In the genomic region with DNA sequence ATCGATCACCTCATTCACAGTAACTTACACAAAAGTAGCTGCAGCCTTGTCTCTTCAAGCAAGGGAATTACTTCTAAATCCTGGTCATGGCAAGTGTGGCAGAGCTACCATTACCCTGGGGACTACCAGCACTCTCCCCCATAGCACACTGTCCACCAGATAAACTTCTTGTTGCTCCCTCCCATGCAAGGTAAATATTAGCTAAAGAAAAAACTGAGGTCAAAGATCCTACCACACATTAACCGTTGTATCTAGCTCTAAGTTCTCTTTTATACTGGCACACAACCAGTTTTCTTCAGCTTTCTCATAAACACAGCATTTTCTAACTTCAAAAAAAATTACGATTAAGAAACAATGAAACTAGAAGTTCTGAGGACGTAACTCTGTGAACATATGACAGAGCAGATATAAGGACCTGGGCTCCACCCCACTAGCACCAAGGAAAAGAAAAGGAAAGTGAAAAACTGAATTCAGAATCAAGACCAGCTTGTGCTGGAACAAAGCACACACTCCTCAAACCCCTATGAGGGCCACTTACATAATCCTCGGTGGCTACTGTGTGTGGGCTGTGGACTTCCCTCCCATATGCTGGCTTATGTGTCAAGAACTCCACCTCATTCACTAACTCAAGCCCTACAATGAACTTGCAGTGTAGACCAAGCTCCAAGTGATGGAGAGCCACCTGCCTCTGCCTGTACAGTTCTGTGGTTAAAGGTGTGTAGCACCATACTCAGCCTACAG, we compare ENCODE assay signal across 20 mouse cellular contexts. TPM values are rescaled to one million over a fixed set of nuclear protein-coding genes. Genes with fewer than 3 reads are reported as not detected.
A peak's percentile ranks its signal among the peaks of the same experiment; 100 is the strongest.
DNase-seq lines count a peak whose midpoint lies in the region; ATAC-seq and TF ChIP-seq lines count a peak whose summit lies in the region.
"Had no signal": no experiment of that assay in that cellular context is flagged by ENCODE, and none has a peak within 500 bp of the region (broad histone marks: within the 10 kb centered on the region; RNA-seq: fewer than 3 reads in every experiment).

No protein-coding gene starts in this region.

- WGBS in intestine, postnatal 0 days, result 55% methylated on average over 5 of the region's 5 CpGs

- TF ChIP-seq CTCF in intestine, postnatal 0 days (IDR thresholded peaks at IDR 0.05; ENCODE audit: low read depth), result no peak

- peak; percentile 39; the same call in 1 of the 2 replicates for ATAC-seq in intestine, postnatal 0 days
- ATAC-seq in megakaryocyte, adult 5-6 weeks (ENCODE audit: poor library complexity, severe bottlenecking), result peak; percentile 27
- no peak for ATAC-seq in megakaryocyte-erythroid progenitor cell, adult 5-6 weeks (replicated peaks; ENCODE audit: low FRiP score, low TSS enrichment, poor library complexity, severe bottlenecking)
- ATAC-seq: forebrain, embryonic 16.5 days; inflammation-experienced regulatory T-cells, adult 6 months had no signal

- peak; percentile 50 for DNase-seq in kidney, adult 18-20 months
- no peak for DNase-seq in kidney, postnatal 4 days
- peak; percentile 50 for DNase-seq in kidney, postnatal 14 days
- no peak for DNase-seq in B cell, adult 2 months
- DNase-seq: adrenal gland, postnatal 25 days; cerebellum, adult 8-10 months; heart, adult 2 months; right cerebral cortex, postnatal 25 days; thymus, postnatal 36 days had no signal

- H3K36me3 ChIP-seq in intestine, postnatal 0 days (ENCODE audit: control insufficient read depth, insufficient read depth), result peaks cover 70% of the 10 kb centered on the region

- H3K4me3 ChIP-seq in intestine, postnatal 0 days (ENCODE audit: low read depth, low read length), result no peak overlapping the region
- H3K4me3 ChIP-seq: erythroblast, embryonic 14.5 days; heart, adult 2 months; midbrain, embryonic 10.5 days had no signal

- no peaks in the 10 kb centered on the region for H3K27me3 ChIP-seq in intestine, postnatal 0 days (replicated peaks; ENCODE audit: control insufficient read depth, insufficient read depth, low read length)

- H3K9ac ChIP-seq in intestine, postnatal 0 days (ENCODE audit: low read depth, low read length), result no peak overlapping the region

- H3K4me2 ChIP-seq in intestine, postnatal 0 days (replicated peaks; ENCODE audit: low read depth), result 0 out of 2 replicates have a peak overlapping the region, but pooled peaks have one; percentile 17

- no peaks in the 10 kb centered on the region for H3K9me3 ChIP-seq in intestine, postnatal 0 days (ENCODE audit: control insufficient read depth)
- H3K9me3 ChIP-seq: midbrain, embryonic 10.5 days had no signal

- 0 out of 2 replicates have a peak overlapping the region, but pooled peaks have one; percentile 21 for H3K27ac ChIP-seq in intestine, postnatal 0 days (ENCODE audit: low read depth, low read length)
- H3K27ac ChIP-seq: heart, adult 2 months; midbrain, embryonic 10.5 days had no signal

- no peaks in the 10 kb centered on the region; the same call in 1 of the 2 replicates for H3K4me1 ChIP-seq in intestine, postnatal 0 days (replicated peaks; ENCODE audit: control insufficient read depth, insufficient read depth, low read length)
- H3K4me1 ChIP-seq: midbrain, embryonic 10.5 days had no signal

RNA-seq across cellular contexts. Expression of a gene that starts 11.9 kb away (rescaled TPM):
- polyA plus RNA-seq in intestine, postnatal 0 days (2015; fragmentation: Nextera tagmentation; extraction: Ambion mirVana), result 18.6 and 19.1 TPM in 2 replicates
- 12.6 and 13.9 TPM in 2 replicates for total RNA-seq in megakaryocyte, adult 5-6 weeks (2015)
- total RNA-seq in megakaryocyte, adult 5-6 weeks (2017), result 28.2 and 31.5 TPM in 2 replicates
- total RNA-seq in megakaryocyte-erythroid progenitor cell, adult 5-6 weeks (2014; fragmentation: Nextera tagmentation), result 42.5 and 46.3 TPM in 2 replicates
- 24.6 and 50.0 TPM in 2 replicates for total RNA-seq in megakaryocyte-erythroid progenitor cell, adult 5-6 weeks (2017)

RNA-seq across cellular contexts. Expression of a gene that starts 15.0 kb away (rescaled TPM):
- polyA plus RNA-seq in intestine, postnatal 0 days (2015; fragmentation: Nextera tagmentation; extraction: Ambion mirVana), result 0.13 and 0.17 TPM in 2 replicates
- not detected in 2 replicates for total RNA-seq in megakaryocyte, adult 5-6 weeks (2015)
- 0.37 TPM in 1 of 2 replicates, not detected in the other for total RNA-seq in megakaryocyte, adult 5-6 weeks (2017)
- total RNA-seq in megakaryocyte-erythroid progenitor cell, adult 5-6 weeks (2014; fragmentation: Nextera tagmentation), result not detected in 2 replicates
- not detected in 2 replicates for total RNA-seq in megakaryocyte-erythroid progenitor cell, adult 5-6 weeks (2017)
- total RNA-seq: adrenal gland, postnatal 25 days; common myeloid progenitor, adult 5-6 weeks; gastrocnemius, adult 8-10 months; heart, adult 2 months; layer of hippocampus, postnatal 14 days; left cerebral cortex, postnatal 10 days had no signal
- polyA plus RNA-seq: erythroblast, embryonic 14.5 days had no signal

RNA-seq across cellular contexts. Expression of a gene that starts 49.6 kb away (rescaled TPM):
- polyA plus RNA-seq in intestine, postnatal 0 days (2015; fragmentation: Nextera tagmentation; extraction: Ambion mirVana), result 3.6 and 3.7 TPM in 2 replicates
- total RNA-seq in megakaryocyte, adult 5-6 weeks (2015), result 14.1 and 14.6 TPM in 2 replicates
- total RNA-seq in megakaryocyte, adult 5-6 weeks (2017), result 27.0 and 31.9 TPM in 2 replicates
- 6.0 and 7.6 TPM in 2 replicates for total RNA-seq in megakaryocyte-erythroid progenitor cell, adult 5-6 weeks (2014; fragmentation: Nextera tagmentation)
- total RNA-seq in megakaryocyte-erythroid progenitor cell, adult 5-6 weeks (2017), result 3.2 and 4.3 TPM in 2 replicates

Comparison
In these comparisons a context has a peak if more than half of its experiments do, and no peak if none do; other contexts are left out.
1. DNase-seq: peak in kidney, adult 18-20 months (single experiment) and kidney, postnatal 14 days (single experiment); none in kidney, postnatal 4 days (0 of 2) and B cell, adult 2 months (0 of 2).